In the genomic region with DNA sequence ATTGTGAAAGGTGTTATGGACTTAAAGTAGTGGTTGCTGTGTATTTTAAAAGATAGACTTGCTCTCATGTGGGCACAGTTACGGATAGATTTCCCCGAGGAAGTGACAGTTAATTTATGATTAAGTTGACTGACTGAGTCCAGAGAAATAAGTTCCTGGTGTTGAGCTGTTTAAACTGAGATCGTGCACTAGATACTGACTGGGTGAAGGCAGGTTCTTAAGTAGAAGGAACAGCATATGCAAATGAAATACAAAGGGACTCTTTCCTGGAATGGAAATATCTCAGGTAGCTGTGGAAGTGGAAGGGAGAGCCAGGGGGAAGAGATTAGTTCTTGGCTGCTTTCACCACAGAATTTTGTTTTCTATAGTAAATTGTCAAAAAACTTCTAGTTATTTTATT, we compare ENCODE assay signal across 26 mouse cellular contexts.
"Had no signal": no experiment of that assay in that cellular context is flagged by ENCODE, and none has a peak within 500 bp of the region (broad histone marks: within the 10 kb centered on the region; RNA-seq: fewer than 3 reads in every experiment).

No protein-coding gene starts in this region.

- H3K27me3 ChIP-seq: heart, embryonic 12.5 days; hindbrain, embryonic 12.5 days; intestine, embryonic 15.5 days; kidney, embryonic 15.5 days; limb, embryonic 12.5 days had no signal

- H3K9me3 ChIP-seq: heart, embryonic 10.5 days; heart, embryonic 12.5 days; hindbrain, embryonic 10.5 days; hindbrain, embryonic 12.5 days; intestine, embryonic 15.5 days; kidney, embryonic 15.5 days; limb, embryonic 10.5 days; limb, embryonic 12.5 days had no signal

- ATAC-seq: hindbrain, embryonic 16.5 days; inflammation-experienced regulatory T-cells, adult 6 months; intestine, embryonic 15.5 days; intestine, postnatal 0 days had no signal

- H3K36me3 ChIP-seq: intestine, embryonic 15.5 days had no signal

- DNase-seq: gastrocnemius, postnatal 14 days; gastrocnemius, postnatal 36 days; heart, adult 18-20 months; heart, postnatal 10 days; heart, postnatal 4 days; kidney, adult 2 months; kidney, adult 9 months; kidney, postnatal 14 days; kidney, postnatal 36 days; layer of hippocampus, adult 9-11 months; liver had no signal

- H3K9ac ChIP-seq: heart, embryonic 12.5 days; hindbrain, embryonic 12.5 days; hindbrain, embryonic 14.5 days; intestine, embryonic 15.5 days; kidney, embryonic 15.5 days; limb, embryonic 12.5 days had no signal

- H3K27ac ChIP-seq: heart, embryonic 10.5 days; hindbrain, embryonic 10.5 days; hindbrain, embryonic 12.5 days; hindbrain, embryonic 14.5 days; intestine, embryonic 15.5 days; kidney, embryonic 15.5 days; kidney, postnatal 0 days; left cerebral cortex, adult 2 months; limb, embryonic 10.5 days; limb, embryonic 12.5 days had no signal

- H3K4me2 ChIP-seq: heart, embryonic 12.5 days; hindbrain, embryonic 12.5 days; hindbrain, embryonic 14.5 days; intestine, embryonic 15.5 days; kidney, embryonic 15.5 days; limb, embryonic 12.5 days; liver, embryonic 11.5 days had no signal

- H3K4me3 ChIP-seq: heart, embryonic 10.5 days; heart, embryonic 12.5 days; hindbrain, embryonic 10.5 days; hindbrain, embryonic 12.5 days; intestine, embryonic 15.5 days; kidney, embryonic 15.5 days; left cerebral cortex, adult 2 months; limb, embryonic 10.5 days; limb, embryonic 12.5 days had no signal
